ENCODE assay signal across 9 mouse cellular contexts in genomic region chr9:34983513-34984462, GRCm38 (mm10).
A peak's percentile ranks its signal among the peaks of the same experiment; 100 is the strongest.
DNase-seq lines count a peak whose midpoint lies in the region; ATAC-seq and TF ChIP-seq lines count a peak whose summit lies in the region.
"Had no signal": no experiment of that assay in that cellular context is flagged by ENCODE, and none has a peak within 500 bp of the region (broad histone marks: within the 10 kb centered on the region; RNA-seq: fewer than 3 reads in every experiment).

No protein-coding gene starts in this region.

- peak; percentile 18 for DNase-seq in right cerebral cortex, postnatal 25 days
- no peak for DNase-seq in right cerebral cortex, postnatal 36 days (ENCODE audit: low spot score in 2 of 2)
- peak; percentile 38 for DNase-seq in T-cell, adult 2 months (ENCODE audit: low spot score)
- no peak for DNase-seq in ovary, adult 18-20 months (ENCODE audit: low spot score)

- TF ChIP-seq POLR2A in embryonic fibroblast, embryonic 13.5 days (IDR thresholded peaks at IDR 0.05; ENCODE audit: low read depth, low read length) = no peak

- peak overlapping the region; percentile 11; the same call in 1 of the 2 replicates for H3K4me2 ChIP-seq in hindbrain, embryonic 13.5 days
- peak overlapping the region; percentile 41 for H3K4me2 ChIP-seq in limb, embryonic 13.5 days (replicated peaks)
- no peak overlapping the region for H3K4me2 ChIP-seq in neural tube, embryonic 14.5 days (ENCODE audit: low read depth, low read length)
- H3K4me2 ChIP-seq: liver, embryonic 15.5 days had no signal

- WGBS in hindbrain, embryonic 13.5 days = 43% methylated on average over 12 of the region's 12 CpGs
- WGBS in limb, embryonic 13.5 days = 31% methylated on average over 12 of the region's 12 CpGs
- 36% methylated on average over 12 of the region's 12 CpGs for WGBS in neural tube, embryonic 14.5 days

- no peak overlapping the region for H3K4me3 ChIP-seq in embryonic fibroblast, embryonic 13.5 days (ENCODE audit: insufficient read depth, low read length)
- no peak overlapping the region for H3K4me3 ChIP-seq in hindbrain, embryonic 13.5 days
- H3K4me3 ChIP-seq in limb, embryonic 13.5 days = no peak overlapping the region
- no peak overlapping the region for H3K4me3 ChIP-seq in neural tube, embryonic 14.5 days (ENCODE audit: low read depth, low read length)
- H3K4me3 ChIP-seq: liver, embryonic 15.5 days had no signal

- no peak overlapping the region for H3K27ac ChIP-seq in embryonic fibroblast, embryonic 13.5 days (ENCODE audit: insufficient read depth, low read length)
- H3K27ac ChIP-seq in hindbrain, embryonic 13.5 days = no peak overlapping the region
- no peak overlapping the region for H3K27ac ChIP-seq in limb, embryonic 13.5 days
- no peak overlapping the region for H3K27ac ChIP-seq in neural tube, embryonic 14.5 days (ENCODE audit: low read depth, low read length)
- H3K27ac ChIP-seq: liver, embryonic 15.5 days had no signal

- H3K9ac ChIP-seq in hindbrain, embryonic 13.5 days = no peak overlapping the region
- no peak overlapping the region for H3K9ac ChIP-seq in limb, embryonic 13.5 days
- H3K9ac ChIP-seq in neural tube, embryonic 14.5 days (replicated peaks; ENCODE audit: low read depth, low read length) = no peak overlapping the region
- H3K9ac ChIP-seq: liver, embryonic 15.5 days had no signal

- peaks cover 5% of the 10 kb centered on the region; the same call in 1 of the 2 replicates for H3K27me3 ChIP-seq in hindbrain, embryonic 13.5 days
- no peaks in the 10 kb centered on the region; the same call in 1 of the 2 replicates for H3K27me3 ChIP-seq in limb, embryonic 13.5 days
- no peaks in the 10 kb centered on the region for H3K27me3 ChIP-seq in neural tube, embryonic 14.5 days (ENCODE audit: control insufficient read depth, insufficient read depth, low read length)
- H3K27me3 ChIP-seq: liver, embryonic 15.5 days had no signal

- ATAC-seq in hindbrain, embryonic 13.5 days (ENCODE audit: low FRiP score) = peak; percentile 35; the same call in 1 of the 2 replicates
- ATAC-seq in limb, embryonic 13.5 days (ENCODE audit: low FRiP score, low read depth) = no peak
- 0 out of 2 replicates have a peak, but pooled peaks have one; percentile 31 for ATAC-seq in neural tube, embryonic 14.5 days (ENCODE audit: low read depth)

- H3K36me3 ChIP-seq in hindbrain, embryonic 13.5 days = no peaks in the 10 kb centered on the region
- H3K36me3 ChIP-seq in limb, embryonic 13.5 days = no peaks in the 10 kb centered on the region
- H3K36me3 ChIP-seq in neural tube, embryonic 14.5 days (ENCODE audit: control insufficient read depth, insufficient read depth, low read length) = no peaks in the 10 kb centered on the region
- H3K36me3 ChIP-seq: liver, embryonic 15.5 days had no signal

- H3K9me3 ChIP-seq in hindbrain, embryonic 13.5 days = no peaks in the 10 kb centered on the region
- no peaks in the 10 kb centered on the region for H3K9me3 ChIP-seq in limb, embryonic 13.5 days
- H3K9me3 ChIP-seq in neural tube, embryonic 14.5 days (ENCODE audit: control insufficient read depth, low read length) = no peaks in the 10 kb centered on the region
- H3K9me3 ChIP-seq: liver, embryonic 15.5 days had no signal

- peak; percentile 60; the same call in 1 of the 2 replicates for TF ChIP-seq CTCF in embryonic fibroblast, embryonic 13.5 days (IDR thresholded peaks at IDR 0.05; ENCODE audit: borderline replicate concordance, insufficient read depth, low read length)

- peaks cover 9% of the 10 kb centered on the region; the same call in 1 of the 2 replicates for H3K4me1 ChIP-seq in embryonic fibroblast, embryonic 13.5 days (ENCODE audit: control insufficient read depth, insufficient read depth, low read length)
- H3K4me1 ChIP-seq in hindbrain, embryonic 13.5 days (replicated peaks) = peaks cover 9% of the 10 kb centered on the region
- no peaks in the 10 kb centered on the region for H3K4me1 ChIP-seq in limb, embryonic 13.5 days
- H3K4me1 ChIP-seq in neural tube, embryonic 14.5 days (ENCODE audit: control insufficient read depth, insufficient read depth, low read length) = no peaks in the 10 kb centered on the region
- H3K4me1 ChIP-seq: liver, embryonic 15.5 days had no signal

Comparison
In these comparisons a context has a peak if more than half of its experiments do, and no peak if none do; other contexts are left out.
1. DNase-seq: peak in right cerebral cortex, postnatal 25 days (single experiment) and T-cell, adult 2 months (single experiment); none in right cerebral cortex, postnatal 36 days (0 of 2) and ovary, adult 18-20 months (single experiment).